Mouse (Mus musculus): ENCODE data around the gene Copz2. TPM values are rescaled to one million over a fixed set of nuclear protein-coding genes. Genes with fewer than 3 reads are reported as not detected.

The Copz2 gene
- total and polyA plus RNA-seq, 3 experiments: 0.35 to 4.1 (median 0.99) TPM

DNA sequence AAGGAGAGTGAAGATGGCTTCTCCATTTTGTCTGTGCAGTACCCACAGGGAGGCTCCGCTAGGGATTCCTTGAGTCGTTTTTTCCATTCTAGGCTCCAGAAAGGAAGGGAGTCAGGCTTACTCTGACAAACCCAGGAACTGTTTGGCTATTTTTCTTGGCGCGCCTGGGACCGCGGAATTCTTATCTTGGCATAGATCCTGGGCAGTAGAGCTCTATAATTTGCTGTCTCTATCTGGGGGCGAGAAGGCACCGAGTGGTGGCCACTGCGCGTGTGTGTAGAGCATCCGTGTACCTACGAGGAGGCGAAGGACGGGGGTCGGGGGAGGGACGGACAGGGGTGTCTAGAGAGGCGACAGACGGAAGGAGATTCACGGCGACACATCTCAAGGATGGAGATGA is 11.8 kb downstream of the Copz2 start:
- peak overlapping the region; percentile 73 for H3K4me2 ChIP-seq (ENCODE audit: insufficient read depth, low read depth, poor library complexity, severe bottlenecking)
- peak overlapping the region; percentile 53 to 73 (median 62) for H3K4me3 ChIP-seq (replicated peaks in 1 of 3; ENCODE audit: low read depth in 2 of 3, low read length in 2 of 3, poor library complexity in 1 of 3)
- no peaks in the 10 kb centered on the region for H3K36me3 ChIP-seq (replicated peaks in 1 of 2; ENCODE audit: control insufficient read depth in 1 of 2, insufficient read depth in 1 of 2, low read length in 1 of 2)

DNA sequence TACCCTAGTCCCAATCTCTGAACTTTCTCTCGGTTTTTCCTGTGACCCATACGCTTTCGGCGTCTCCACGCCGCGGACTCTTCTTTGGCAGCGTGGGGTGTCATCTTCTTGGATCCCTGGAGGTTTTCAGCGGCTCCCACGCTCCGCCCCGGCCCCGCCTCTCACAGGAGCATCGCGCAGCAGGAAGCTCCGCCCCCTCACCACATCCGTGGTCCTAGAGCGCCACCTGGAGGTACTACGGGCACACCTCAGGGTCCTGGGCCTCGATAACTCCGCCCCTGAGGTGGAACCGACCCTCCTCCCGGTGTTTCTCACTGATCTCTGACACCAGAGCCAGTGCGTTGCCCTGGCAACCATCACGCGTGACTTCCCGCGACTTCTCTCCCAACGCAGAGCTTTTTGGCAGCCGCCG is 12.2 kb downstream of the Copz2 start:
- in situ Hi-C loops (cut with MboI; ENCODE audit: low pct_ligation_motif_present, low pct_unique_long_range_greater_than_20kb, low sequenced_read_pairs): loop anchor here (10.0 to 25.0 kb wide), 3 partner anchors 300 to 567 kb away; partner anchors contain the start of gene Hoxb6
- Histone ChIP-seq H3K36me3 (replicated peaks in 1 of 2; ENCODE audit: control insufficient read depth in 1 of 2, insufficient read depth in 1 of 2, low read length in 1 of 2) (no peaks in the 10 kb centered on the region), H3K4me2 (ENCODE audit: insufficient read depth, low read depth, poor library complexity, severe bottlenecking) (peak overlapping the region; percentile 73), H3K9me3 (replicated peaks; ENCODE audit: low read length) (no peaks in the 10 kb centered on the region), H3K27me3 (replicated peaks) (peaks cover 29% of the 10 kb centered on the region), H3K4me3 (replicated peaks in 1 of 3; ENCODE audit: low read depth in 2 of 3, low read length in 2 of 3, poor library complexity in 1 of 3) (peak overlapping the region; percentile 53 to 73 (median 62)), H3K4me1 (ENCODE audit: control insufficient read depth in 1 of 2, insufficient read depth in 2 of 2) (peaks cover 20 to 30% of the 10 kb centered on the region in 2 experiments), H3K27ac (ENCODE audit: insufficient read depth, low read depth) (no peak overlapping the region), H3K9ac (ENCODE audit: insufficient read depth, low read depth) (peak overlapping the region; percentile 17; the same call in 1 of the 2 replicates), H3K79me2 (replicated peaks; ENCODE audit: control insufficient read depth, extremely low read depth, insufficient read depth, poor library complexity, severe bottlenecking) (no peaks in the 10 kb centered on the region)
- dilution Hi-C loops (cut with MboI; ENCODE audit: extremely low pct_ligation_motif_present, extremely low pct_unique_long_range_greater_than_20kb, low sequenced_read_pairs): no loop called here
- peak; percentile 97 for DNase-seq (ENCODE audit: extremely low read depth)
- no peak for TF ChIP-seq JUN (IDR thresholded peaks at IDR 0.05; ENCODE audit: insufficient read depth, low read depth, low read length)
- peak; percentile 96 for TF ChIP-seq MXI1 (IDR thresholded peaks at IDR 0.05; ENCODE audit: low read depth, low read length)
- peak; percentile 51; the same call in 1 of the 2 replicates for TF ChIP-seq POLR2A (IDR thresholded peaks at IDR 0.05; ENCODE audit: low read depth, low read length)
- TF ChIP-seq ELF1 (IDR thresholded peaks at IDR 0.05; ENCODE audit: low read depth, low read length): peak; percentile 76; the same call in 1 of the 2 replicates
- peak; percentile 58 to 99 for TF ChIP-seq CTCF (conservative IDR thresholded peaks at IDR 0.05 in 1 of 2, IDR thresholded peaks at IDR 0.05 in 1 of 2; ENCODE audit: low read depth in 2 of 2, low read length in 2 of 2)
- no peak for TF ChIP-seq EP300 (IDR thresholded peaks at IDR 0.05; ENCODE audit: low read length)
- peak; percentile 95 for TF ChIP-seq SMC3 (IDR thresholded peaks at IDR 0.05; ENCODE audit: low read depth, low read length)
- TF ChIP-seq USF1 (IDR thresholded peaks at IDR 0.05; ENCODE audit: low read depth, low read length): no peak
- peak; percentile 69 for TF ChIP-seq ZC3H11A (IDR thresholded peaks at IDR 0.05; ENCODE audit: low read depth, low read length)
- TF ChIP-seq E2F4 (IDR thresholded peaks at IDR 0.05; ENCODE audit: insufficient replicate concordance, low read depth, low read length): no peak
- TF ChIP-seq ZNF384 (IDR thresholded peaks at IDR 0.05; ENCODE audit: low read depth, low read length): peak; percentile 56
- TF ChIP-seq ETS1 (conservative IDR thresholded peaks at IDR 0.05; ENCODE audit: low read depth, low read length): no peak
- TF ChIP-seq MAX (IDR thresholded peaks at IDR 0.05; ENCODE audit: low read length): peak; percentile 84
- peak; percentile 50 for TF ChIP-seq NRF1 (IDR thresholded peaks at IDR 0.05; ENCODE audit: low read depth, low read length)
- 0 out of 2 replicates have a peak, but pooled peaks have one; percentile 33 for TF ChIP-seq TBP (conservative IDR thresholded peaks at IDR 0.05; ENCODE audit: low read depth, low read length)
- TF ChIP-seq USF2 (conservative IDR thresholded peaks at IDR 0.05; ENCODE audit: low read depth, low read length): no peak
- TF ChIP-seq PAX5 (IDR thresholded peaks at IDR 0.05; ENCODE audit: low read length): no peak
- TF ChIP-seq NELFE (IDR thresholded peaks at IDR 0.05; ENCODE audit: low read depth, low read length): 0 out of 2 replicates have a peak, but pooled peaks have one; percentile 51
- TF ChIP-seq TCF12 (IDR thresholded peaks at IDR 0.05; ENCODE audit: low read depth, low read length): peak; percentile 55; the same call in 1 of the 2 replicates
- no peak for TF ChIP-seq ZKSCAN1 (IDR thresholded peaks at IDR 0.05; ENCODE audit: borderline replicate concordance, low read depth, low read length)
- peak; percentile 93 for TF ChIP-seq MAZ (IDR thresholded peaks at IDR 0.05; ENCODE audit: low read depth, low read length)
- peak; percentile 77; the same call in 1 of the 2 replicates for TF ChIP-seq MEF2A (IDR thresholded peaks at IDR 0.05; ENCODE audit: borderline replicate concordance, low read depth, low read length)
- no peak for TF ChIP-seq CHD2 (IDR thresholded peaks at IDR 0.05; ENCODE audit: low read length)

More for the DNA sequence above, 11.8 kb downstream of the Copz2 start:
- dilution Hi-C loops (cut with MboI; ENCODE audit: extremely low pct_ligation_motif_present, extremely low pct_unique_long_range_greater_than_20kb, low sequenced_read_pairs): no loop called here
- in situ Hi-C loops (cut with MboI; ENCODE audit: low pct_ligation_motif_present, low pct_unique_long_range_greater_than_20kb, low sequenced_read_pairs): loop anchor here (10.0 to 25.0 kb wide), 3 partner anchors 299 to 567 kb away; partner anchors contain the start of gene Hoxb6
- H3K79me2 ChIP-seq (replicated peaks; ENCODE audit: control insufficient read depth, extremely low read depth, insufficient read depth, poor library complexity, severe bottlenecking): no peaks in the 10 kb centered on the region
- peaks cover 25% of the 10 kb centered on the region for H3K27me3 ChIP-seq (replicated peaks)
- H3K4me1 ChIP-seq (ENCODE audit: control insufficient read depth in 1 of 2, insufficient read depth in 2 of 2): peaks cover 20 to 30% of the 10 kb centered on the region in 2 experiments
- no peaks in the 10 kb centered on the region for H3K9me3 ChIP-seq (replicated peaks; ENCODE audit: low read length)
- DNase-seq (ENCODE audit: extremely low read depth): no peak
- no peak overlapping the region for H3K27ac ChIP-seq (ENCODE audit: insufficient read depth, low read depth)
- H3K9ac ChIP-seq (ENCODE audit: insufficient read depth, low read depth): peak overlapping the region; percentile 17; the same call in 1 of the 2 replicates
- TF ChIP-seq ZNF384 (IDR thresholded peaks at IDR 0.05; ENCODE audit: low read depth, low read length) (no peak), NELFE (IDR thresholded peaks at IDR 0.05; ENCODE audit: low read depth, low read length) (0 out of 2 replicates have a peak, but pooled peaks have one; percentile 5), ELF1 (IDR thresholded peaks at IDR 0.05; ENCODE audit: low read depth, low read length) (no peak; the same call in 1 of the 2 replicates), KAT2A (IDR thresholded peaks at IDR 0.05; ENCODE audit: insufficient replicate concordance, low read length) (no peak), ZKSCAN1 (IDR thresholded peaks at IDR 0.05; ENCODE audit: borderline replicate concordance, low read depth, low read length) (no peak), CHD1 (IDR thresholded peaks at IDR 0.05; ENCODE audit: low read depth, low read length) (no peak), ZC3H11A (IDR thresholded peaks at IDR 0.05; ENCODE audit: low read depth, low read length) (no peak), MAFK (IDR thresholded peaks at IDR 0.05; ENCODE audit: insufficient replicate concordance, low read length) (no peak), RAD21 (IDR thresholded peaks at IDR 0.05; ENCODE audit: low read depth, low read length) (no peak), UBTF (IDR thresholded peaks at IDR 0.05; ENCODE audit: low read depth, low read length) (no peak), TBP (conservative IDR thresholded peaks at IDR 0.05; ENCODE audit: low read depth, low read length) (no peak), HCFC1 (IDR thresholded peaks at IDR 0.05; ENCODE audit: low read depth, low read length) (no peak), USF2 (conservative IDR thresholded peaks at IDR 0.05; ENCODE audit: low read depth, low read length) (no peak), NRF1 (IDR thresholded peaks at IDR 0.05; ENCODE audit: low read depth, low read length) (no peak), EP300 (IDR thresholded peaks at IDR 0.05; ENCODE audit: low read length) (0 out of 2 replicates have a peak, but pooled peaks have one; percentile 14), RCOR1 (conservative IDR thresholded peaks at IDR 0.05; ENCODE audit: low read depth, low read length) (no peak), ZMIZ1 (IDR thresholded peaks at IDR 0.05; ENCODE audit: low read depth, low read length) (no peak), MXI1 (IDR thresholded peaks at IDR 0.05; ENCODE audit: low read depth, low read length) (no peak), CTCF (conservative IDR thresholded peaks at IDR 0.05 in 1 of 2, IDR thresholded peaks at IDR 0.05 in 1 of 2; ENCODE audit: low read depth in 2 of 2, low read length in 2 of 2) (no peak), E2F4 (IDR thresholded peaks at IDR 0.05; ENCODE audit: insufficient replicate concordance, low read depth, low read length) (no peak), SIN3A (IDR thresholded peaks at IDR 0.05; ENCODE audit: low read length) (no peak), TCF12 (IDR thresholded peaks at IDR 0.05; ENCODE audit: low read depth, low read length) (peak; percentile 7; the same call in 1 of the 2 replicates), PAX5 (IDR thresholded peaks at IDR 0.05; ENCODE audit: low read length) (no peak), POLR2A (IDR thresholded peaks at IDR 0.05; ENCODE audit: low read depth, low read length) (no peak), ETS1 (conservative IDR thresholded peaks at IDR 0.05; ENCODE audit: low read depth, low read length) (no peak)
